Mouse (Mus musculus): Measurements from ENCODE around the gene Sema3d. TPM values are rescaled to one million over a fixed set of nuclear protein-coding genes. Genes with fewer than 3 reads are reported as not detected.

The Sema3d gene
- total RNA-seq (2014; fragmentation: Nextera tagmentation) = 0.63 TPM in 1 of 2 replicates, not detected in the other
- 0.42 TPM in 1 of 2 replicates, not detected in the other for total RNA-seq (2017)

GRCm38 (mm10) chr5:12383133-12383959 lies at the start of gene Sema3d:
Gene Sema3d (plus strand): TSS chr5:12383385.
- peak; percentile 96 for ATAC-seq (replicated peaks; ENCODE audit: low FRiP score, low TSS enrichment, poor library complexity, severe bottlenecking)

- ATAC-seq (replicated peaks; ENCODE audit: low FRiP score, low TSS enrichment, poor library complexity, severe bottlenecking) = no peak
Observed at GRCm38 (mm10) chr5:12377261-12377660, 5.9 kb upstream of the Sema3d start.

- no peak for ATAC-seq (replicated peaks; ENCODE audit: low FRiP score, low TSS enrichment, poor library complexity, severe bottlenecking)
Observed at GRCm38 (mm10) chr5:12378900-12379299, 4.3 kb upstream of the Sema3d start.

- no peak for ATAC-seq (replicated peaks; ENCODE audit: low FRiP score, low TSS enrichment, poor library complexity, severe bottlenecking)
Observed at GRCm38 (mm10) chr5:12382010-12382409, 1.2 kb upstream of the Sema3d start.

GRCm38 (mm10) chr5:12383960-12384285 lies 738 bp downstream of the Sema3d start:
- ATAC-seq (replicated peaks; ENCODE audit: low FRiP score, low TSS enrichment, poor library complexity, severe bottlenecking) = no peak

GRCm38 (mm10) chr5:12392667-12393066 lies 9.5 kb downstream of the Sema3d start:
- ATAC-seq (replicated peaks; ENCODE audit: low FRiP score, low TSS enrichment, poor library complexity, severe bottlenecking) = no peak

GRCm38 (mm10) chr5:12399271-12399670 lies 16.1 kb downstream of the Sema3d start:
- no peak for ATAC-seq (replicated peaks; ENCODE audit: low FRiP score, low TSS enrichment, poor library complexity, severe bottlenecking)

- ATAC-seq (replicated peaks; ENCODE audit: low FRiP score, low TSS enrichment, poor library complexity, severe bottlenecking) = no peak
Observed at GRCm38 (mm10) chr5:12404229-12404628, 21.0 kb downstream of the Sema3d start.

GRCm38 (mm10) chr5:12412595-12412994 lies 29.4 kb downstream of the Sema3d start:
- ATAC-seq (replicated peaks; ENCODE audit: low FRiP score, low TSS enrichment, poor library complexity, severe bottlenecking) = no peak

- no peak for ATAC-seq (replicated peaks; ENCODE audit: low FRiP score, low TSS enrichment, poor library complexity, severe bottlenecking)
Observed at GRCm38 (mm10) chr5:12423264-12423663, 40.1 kb downstream of the Sema3d start.

GRCm38 (mm10) chr5:12441737-12442136 lies 58.6 kb downstream of the Sema3d start:
- ATAC-seq (replicated peaks; ENCODE audit: low FRiP score, low TSS enrichment, poor library complexity, severe bottlenecking) = no peak

GRCm38 (mm10) chr5:12442176-12443105 lies 59.3 kb downstream of the Sema3d start:
- ATAC-seq (replicated peaks; ENCODE audit: low FRiP score, low TSS enrichment, poor library complexity, severe bottlenecking) = no peak

GRCm38 (mm10) chr5:12451089-12451488 lies 67.9 kb downstream of the Sema3d start:
- ATAC-seq (replicated peaks; ENCODE audit: low FRiP score, low TSS enrichment, poor library complexity, severe bottlenecking) = no peak

GRCm38 (mm10) chr5:12454946-12455345 lies 71.8 kb downstream of the Sema3d start:
- no peak for ATAC-seq (replicated peaks; ENCODE audit: low FRiP score, low TSS enrichment, poor library complexity, severe bottlenecking)

- no peak for ATAC-seq (replicated peaks; ENCODE audit: low FRiP score, low TSS enrichment, poor library complexity, severe bottlenecking)
Observed at GRCm38 (mm10) chr5:12457509-12457908, 74.3 kb downstream of the Sema3d start.

- ATAC-seq (replicated peaks; ENCODE audit: low FRiP score, low TSS enrichment, poor library complexity, severe bottlenecking) = no peak
Observed at GRCm38 (mm10) chr5:12467568-12468336, 84.6 kb downstream of the Sema3d start.

- no peak for ATAC-seq (replicated peaks; ENCODE audit: low FRiP score, low TSS enrichment, poor library complexity, severe bottlenecking)
Observed at GRCm38 (mm10) chr5:12474904-12475638, 91.9 kb downstream of the Sema3d start.

GRCm38 (mm10) chr5:12475639-12475916 lies 92.4 kb downstream of the Sema3d start:
- ATAC-seq (replicated peaks; ENCODE audit: low FRiP score, low TSS enrichment, poor library complexity, severe bottlenecking) = no peak

GRCm38 (mm10) chr5:12487926-12488325 lies 104.7 kb downstream of the Sema3d start:
- ATAC-seq (replicated peaks; ENCODE audit: low FRiP score, low TSS enrichment, poor library complexity, severe bottlenecking) = no peak

Measured in megakaryocyte-erythroid progenitor cell, adult 5-6 weeks (primary cell).